Mouse (Mus musculus) frontal cortex, postnatal 36 days (tissue): ENCODE measurements around the gene Cask.

Experiments used
- DNase-seq, 2 experiments: peaks; one replicate each; pipeline ENCODE4 v3.0.0; 2022; ENCODE audit warnings: low spot score in 2 of 2

The Cask gene

DNA sequence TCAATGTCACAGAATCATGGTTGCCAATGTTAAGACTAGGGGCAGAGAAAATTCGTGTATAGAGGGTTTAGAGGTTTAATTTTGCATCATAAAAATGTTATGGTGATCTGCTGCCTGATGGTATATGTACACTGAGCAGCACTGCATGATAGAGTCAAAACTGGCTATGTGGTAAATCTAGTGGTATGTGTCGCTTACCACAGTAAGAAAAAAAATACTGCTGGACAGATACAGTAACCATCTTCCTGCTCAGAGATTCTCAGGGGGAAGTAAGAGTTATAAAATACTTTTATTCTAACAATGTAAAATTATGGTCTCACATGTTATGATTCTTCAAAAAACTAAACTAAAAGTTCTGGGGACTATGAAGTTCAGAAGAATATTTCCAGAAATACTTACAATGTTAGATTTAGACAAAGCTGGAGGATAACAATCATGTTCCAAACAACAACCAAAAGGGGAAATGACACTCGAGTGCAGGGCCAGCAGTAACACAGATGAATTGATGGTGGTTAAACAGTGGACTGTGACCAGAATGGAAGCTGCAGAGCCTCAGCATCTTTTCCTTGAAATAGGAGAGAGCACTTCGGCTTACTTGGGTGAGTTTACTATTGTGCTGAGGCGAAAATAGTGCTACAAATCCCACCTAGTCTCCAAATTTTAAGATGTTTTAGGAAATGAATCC, 219.4 kb downstream of the Cask start, which contains the start of gene Gpr34:
Gene Gpr34 (plus strand): TSS at position 491 of the 685 bp plus-strand sequence.
- no peak for DNase-seq

DNA sequence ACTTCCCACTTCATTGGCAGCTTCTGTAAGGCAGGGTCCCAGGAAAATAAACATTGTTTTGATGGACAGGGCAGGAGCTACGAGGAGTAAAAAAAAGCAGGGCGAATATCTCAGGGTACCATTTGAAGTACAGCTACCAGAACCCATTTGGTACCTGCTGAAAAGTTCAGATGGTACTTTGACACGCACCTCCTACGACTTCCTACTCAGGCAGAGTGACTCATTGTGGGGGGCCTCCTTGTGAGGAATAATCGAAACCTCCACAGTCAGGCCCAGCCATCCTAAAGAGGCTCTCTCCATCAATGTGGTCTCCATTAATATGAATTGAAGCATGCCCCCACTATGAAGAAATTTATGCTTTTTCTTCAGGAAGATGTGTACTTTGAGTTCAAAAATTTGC, 228.5 kb downstream of the Cask start:
- no peak for DNase-seq

DNA sequence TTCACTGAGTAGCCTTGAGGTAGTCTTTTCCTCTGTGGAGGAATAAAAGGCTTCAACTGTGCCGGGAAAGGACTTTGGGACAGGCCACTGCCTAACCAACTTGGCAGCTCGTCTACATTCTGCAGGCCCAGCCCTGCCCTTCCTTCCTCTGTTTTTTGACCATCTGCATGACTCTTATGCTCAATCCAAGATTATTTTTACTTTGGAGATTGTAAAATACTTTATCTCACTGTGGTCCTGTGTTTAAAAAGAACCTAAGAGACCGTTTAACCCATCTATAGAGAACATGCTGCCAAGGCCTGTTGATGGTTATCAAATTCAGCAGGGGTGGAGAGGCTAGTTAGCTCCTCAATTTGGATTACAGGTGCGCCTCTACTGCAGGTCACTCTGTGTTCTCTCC, 229.7 kb downstream of the Cask start:
- no peak for DNase-seq

DNA sequence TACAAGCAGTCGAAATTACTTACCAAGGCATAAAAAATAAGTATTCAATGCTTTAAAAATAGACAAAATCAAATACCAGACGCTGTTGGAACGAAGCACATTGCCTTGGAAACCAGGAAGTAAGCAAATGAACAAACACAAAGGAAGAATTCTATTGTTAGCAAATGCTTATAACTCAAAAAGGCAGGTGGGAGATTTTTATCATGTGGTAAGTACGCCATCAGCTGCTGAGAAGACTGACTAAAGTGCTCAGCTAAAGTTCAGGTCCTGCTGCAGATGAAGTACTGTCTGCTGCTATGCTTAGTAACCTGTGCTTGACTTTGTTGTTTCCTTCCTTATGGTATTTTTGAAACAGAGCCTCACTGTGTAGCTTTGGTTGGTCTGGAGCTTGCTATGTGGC, 232.7 kb downstream of the Cask start:
- no peak for DNase-seq

DNA sequence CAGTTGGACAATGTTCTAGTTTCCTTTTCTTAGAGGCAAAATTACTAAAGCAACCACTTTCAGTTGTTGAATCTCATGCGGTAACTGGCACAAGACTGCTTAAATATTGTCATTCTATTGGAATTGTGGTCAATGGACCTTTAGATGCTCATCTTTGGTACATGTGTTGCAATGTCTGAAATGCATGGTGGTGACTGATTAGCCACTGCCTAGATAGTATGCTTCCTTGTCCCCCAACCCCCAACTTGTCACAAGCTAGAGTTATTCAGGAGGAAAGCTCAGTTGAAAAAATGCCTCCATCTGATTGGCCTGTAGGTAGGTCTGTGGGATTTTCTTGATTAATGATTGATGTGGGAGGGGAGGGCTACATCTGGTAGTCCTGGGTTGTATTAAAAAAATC, 233.9 kb downstream of the Cask start:
- DNase-seq: no peak

DNA sequence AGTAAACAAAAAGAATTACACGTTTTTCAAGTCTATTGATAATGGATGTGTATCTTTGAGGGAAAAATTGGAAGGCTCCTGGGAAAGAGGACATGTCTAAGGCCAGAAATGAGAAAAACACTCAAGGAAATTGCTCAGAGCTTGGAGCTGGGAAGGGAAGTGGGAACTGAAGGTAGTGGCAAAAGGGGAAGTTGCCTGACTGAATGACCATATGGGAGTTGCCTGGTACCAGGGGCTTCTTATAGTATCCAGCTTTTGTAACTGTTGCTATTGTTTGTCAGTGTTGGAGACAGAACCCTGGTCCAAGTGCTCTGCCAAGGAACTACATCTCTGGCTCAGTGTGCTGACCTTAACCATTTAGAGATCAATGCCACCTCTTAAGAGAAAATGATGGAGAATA, 234.4 kb downstream of the Cask start:
- no peak for DNase-seq

DNA sequence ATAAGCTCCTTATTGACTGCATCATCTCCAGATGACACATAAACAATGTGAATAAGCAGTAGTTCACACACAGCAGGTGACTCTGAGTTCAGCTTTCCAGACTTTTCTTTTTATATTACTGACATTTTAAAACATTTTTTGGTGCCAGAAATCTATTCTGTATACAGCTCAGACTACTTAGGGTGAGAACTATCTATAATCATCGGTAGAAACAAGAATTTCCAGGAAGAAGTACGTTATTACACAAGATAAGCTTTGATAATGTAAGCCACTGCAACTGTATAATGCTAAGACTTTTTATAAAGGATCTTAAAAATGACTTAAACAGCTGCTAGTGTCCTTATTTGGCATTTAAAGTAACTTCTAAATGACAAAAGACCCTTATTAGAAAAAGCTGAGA, 239.1 kb downstream of the Cask start:
- DNase-seq: no peak

DNA sequence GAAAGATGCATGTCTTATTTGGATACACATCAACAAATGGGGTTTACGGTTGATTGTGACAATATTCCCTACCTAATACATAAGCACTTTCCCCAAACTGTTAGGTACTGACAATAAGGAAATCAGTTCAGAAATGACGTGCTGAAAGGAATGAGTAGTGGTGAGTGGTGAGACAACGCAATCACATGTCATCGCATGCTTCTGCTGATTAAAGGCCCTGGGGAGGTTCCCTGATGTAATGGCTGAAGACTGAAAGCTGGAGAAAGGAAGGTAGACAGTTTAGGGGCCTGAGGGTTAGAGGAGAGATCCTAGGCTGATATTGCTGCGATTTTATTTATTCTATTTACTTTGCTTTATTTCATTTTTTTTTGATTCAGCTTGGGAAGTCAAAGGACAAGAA, 240.1 kb downstream of the Cask start:
- DNase-seq: no peak

DNA sequence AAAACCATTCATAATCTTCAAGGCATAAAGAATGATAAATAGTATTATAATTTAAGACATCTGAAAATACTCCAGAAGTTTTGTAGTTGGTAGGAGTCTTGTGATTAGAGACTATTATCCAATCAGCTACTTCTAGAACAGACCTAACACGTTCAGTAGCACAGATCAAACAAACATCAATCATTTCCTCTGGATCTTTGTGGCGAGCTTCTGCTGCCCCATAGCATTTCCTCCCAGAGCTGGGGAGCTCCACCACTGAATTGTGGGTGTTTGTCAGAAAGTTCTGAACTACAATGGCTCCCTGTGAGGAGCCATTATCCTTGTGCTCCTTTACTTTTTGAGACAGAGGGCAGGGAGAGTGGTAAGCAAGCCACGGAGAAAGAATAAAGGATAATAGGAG, 243.4 kb downstream of the Cask start:
- DNase-seq: no peak

DNA sequence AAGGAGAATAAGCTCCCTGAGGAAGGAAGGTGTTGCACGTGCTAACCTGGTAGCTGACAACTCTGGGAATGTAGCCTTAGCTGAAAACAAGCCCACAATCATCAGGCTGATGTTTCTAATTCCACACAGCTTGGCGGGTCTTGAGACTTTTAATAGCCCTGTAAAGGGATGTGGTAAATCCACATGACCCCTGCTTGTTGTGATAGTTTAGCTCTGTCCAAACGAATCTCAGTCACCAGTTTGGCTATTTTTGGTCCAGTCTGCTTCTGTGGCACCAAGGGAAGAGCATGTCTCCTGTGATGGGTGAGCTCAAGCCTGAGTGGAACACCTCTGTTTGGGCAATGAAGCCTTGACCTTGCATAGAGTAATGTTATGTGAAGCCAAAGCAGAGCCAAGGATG, 244.4 kb downstream of the Cask start:
- DNase-seq: no peak

DNA sequence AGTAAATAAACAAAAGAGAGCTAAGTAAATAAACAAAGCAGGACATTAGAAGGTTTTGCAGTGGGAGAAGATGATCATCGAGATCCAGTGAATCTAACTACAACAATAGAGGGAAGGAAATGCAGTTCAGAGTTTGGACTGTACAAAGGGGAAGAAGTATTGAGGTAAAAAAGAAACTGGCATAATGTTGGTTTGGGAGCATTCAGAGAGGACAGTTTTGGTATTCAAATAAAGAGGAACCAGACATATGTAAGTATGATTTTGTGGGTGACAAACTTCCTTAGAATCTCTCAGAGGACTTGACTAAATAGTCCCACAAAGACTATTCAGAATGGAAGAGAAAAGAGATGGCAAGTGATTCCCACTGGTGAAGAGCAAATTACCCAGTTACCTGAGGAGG, 251.2 kb downstream of the Cask start:
- no peak for DNase-seq

DNA sequence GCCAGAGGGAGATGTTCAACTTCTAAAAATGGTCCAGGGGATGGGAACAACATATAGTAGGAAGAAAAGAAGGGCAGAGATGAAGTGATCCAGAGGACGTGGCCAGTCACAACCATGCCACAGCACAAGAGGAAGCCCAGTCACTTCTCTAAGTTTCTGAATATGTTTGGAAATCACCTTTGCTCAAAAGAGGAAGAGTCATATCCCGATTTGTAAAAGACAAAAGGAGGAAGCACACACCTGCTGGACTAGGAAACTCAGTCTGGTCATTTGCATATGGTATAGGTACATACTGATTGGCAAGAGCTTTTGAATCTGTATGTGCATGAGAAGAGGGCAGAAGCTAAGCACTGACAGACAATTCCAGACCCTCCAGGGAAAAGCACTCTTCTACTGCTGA, 251.8 kb downstream of the Cask start:
- no peak for DNase-seq

DNA sequence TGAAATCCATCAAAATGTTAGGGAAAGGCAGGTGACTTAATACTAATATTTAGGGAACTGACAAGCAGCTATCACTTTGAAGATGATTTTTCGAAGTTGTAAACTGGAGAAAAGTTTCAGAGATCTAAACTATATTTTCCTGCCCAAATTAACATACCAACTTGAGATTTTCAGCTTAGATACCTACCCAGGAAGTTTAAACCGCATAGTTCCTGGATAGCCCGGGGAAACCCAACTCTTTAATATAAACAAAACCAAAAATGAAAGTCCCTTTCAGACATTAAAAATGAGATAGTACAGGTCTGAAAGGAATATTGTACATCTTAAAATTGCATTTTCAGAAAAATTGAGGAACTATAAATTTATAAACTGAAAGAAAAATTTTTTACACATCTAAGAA, 273.5 kb downstream of the Cask start:
- no peak for DNase-seq

DNA sequence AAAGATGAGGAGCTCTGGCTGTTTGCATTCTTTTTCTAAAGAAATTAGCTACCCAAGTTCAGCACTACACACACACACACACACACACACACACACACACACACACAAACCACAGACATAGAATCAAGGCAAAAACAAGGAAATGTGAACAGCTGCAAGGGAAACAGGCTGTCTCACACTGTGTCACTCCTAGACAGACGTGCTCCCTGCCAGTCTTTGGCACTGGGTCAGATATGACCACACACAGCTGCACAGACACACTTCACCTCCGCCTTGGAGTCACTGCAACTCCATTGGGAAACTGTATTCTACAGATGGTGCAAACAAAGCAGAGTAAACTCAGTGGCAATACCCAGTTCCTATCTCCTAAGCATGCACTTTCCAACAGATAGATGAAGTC, 274.6 kb downstream of the Cask start:
- DNase-seq: peak; percentile 21 to 38

DNA sequence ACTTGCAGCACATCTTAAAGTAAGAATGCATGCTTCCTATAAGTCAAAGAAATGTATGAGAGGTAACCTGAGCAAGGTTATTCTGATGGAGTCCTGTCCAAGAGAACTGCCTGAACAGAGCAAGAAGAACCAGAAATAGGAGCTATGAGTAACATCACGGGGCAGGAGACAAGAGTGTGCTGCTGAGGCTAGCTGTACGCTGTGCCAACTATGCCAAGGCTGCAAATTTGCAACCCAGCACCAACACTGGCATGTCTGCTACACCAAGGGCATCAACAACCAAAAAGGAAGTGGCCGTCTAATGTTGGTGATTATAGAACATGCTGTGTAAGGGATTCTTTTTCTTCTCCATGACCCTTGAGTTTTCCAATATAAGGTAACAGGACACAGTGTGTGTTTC, 276.3 kb downstream of the Cask start:
- DNase-seq: no peak

DNA sequence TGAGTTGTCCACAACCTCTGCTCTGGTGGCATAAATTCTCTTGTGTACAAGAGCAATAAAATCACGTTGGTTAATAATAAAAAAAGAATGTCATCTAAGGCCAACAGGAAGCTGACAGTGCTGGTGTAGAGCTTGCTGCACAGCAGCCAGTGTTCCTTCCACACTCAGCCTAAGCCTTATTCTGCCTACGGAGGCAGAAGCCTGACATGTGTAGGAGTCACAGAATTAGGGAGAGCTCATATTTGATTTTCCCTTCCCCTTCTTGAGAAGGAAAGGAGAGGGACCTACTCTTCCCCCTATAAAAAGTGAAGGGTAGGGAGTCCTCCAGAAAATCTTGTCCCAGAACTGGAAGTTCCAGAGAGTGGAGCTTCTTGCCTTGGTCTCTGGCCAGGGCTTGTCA, 276.9 kb downstream of the Cask start:
- no peak for DNase-seq

DNA sequence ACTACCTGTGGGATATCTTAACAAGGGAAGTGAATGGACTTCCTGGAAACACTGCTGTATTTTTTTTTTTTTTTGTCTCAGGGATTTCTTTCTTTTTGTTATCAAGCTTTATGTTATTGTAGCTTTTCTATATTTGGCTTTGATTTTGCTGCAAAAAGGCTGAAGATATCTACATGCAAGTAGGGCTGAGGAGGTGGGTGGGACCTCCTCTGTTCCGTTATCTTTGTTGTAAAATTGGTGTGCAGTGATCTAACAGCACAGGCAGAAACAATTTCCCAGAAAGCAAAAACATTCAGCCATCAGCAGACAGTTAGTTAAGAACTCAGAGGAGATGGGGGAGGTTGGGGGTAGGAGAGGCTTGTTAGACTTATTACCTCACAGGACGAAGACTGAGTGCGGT, 296.7 kb downstream of the Cask start:
- DNase-seq: no peak

DNA sequence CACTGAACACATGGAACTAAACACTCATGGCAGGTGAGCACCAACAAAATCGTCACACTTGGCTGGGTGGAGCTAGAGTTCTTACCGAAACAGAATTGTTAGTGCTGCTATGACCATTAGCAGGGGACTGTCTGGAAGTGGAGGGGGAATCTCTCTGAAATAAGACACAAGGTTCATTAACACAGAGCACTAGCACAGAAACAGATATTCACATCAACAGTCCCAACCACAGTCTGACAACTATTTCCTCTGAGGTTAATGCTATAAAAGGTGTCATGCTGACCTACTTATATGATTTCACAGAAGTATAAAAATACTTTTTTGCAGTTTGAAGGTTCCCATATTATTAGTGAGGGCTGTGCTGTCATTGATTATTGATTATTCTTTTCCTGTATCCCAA, 298.9 kb downstream of the Cask start:
- no peak for DNase-seq

DNA sequence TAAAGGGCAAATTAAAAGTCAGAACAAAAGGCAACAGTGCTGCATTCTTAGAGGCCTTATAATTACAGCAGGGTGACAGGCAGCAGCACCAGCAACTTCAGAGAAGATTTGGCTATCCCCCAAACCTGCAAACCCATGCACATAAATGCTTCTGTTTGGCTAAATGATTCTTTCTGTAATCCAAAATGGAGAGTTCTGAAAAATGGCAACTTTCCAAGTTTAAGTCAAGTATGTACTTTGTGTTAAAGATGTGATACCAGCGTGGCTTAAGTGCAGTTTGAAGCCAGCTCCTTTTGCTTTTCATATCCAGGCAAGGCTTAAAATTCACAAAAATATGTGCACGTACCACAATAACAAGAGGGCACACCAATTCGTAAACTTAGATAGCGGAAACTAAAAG, 299.6 kb downstream of the Cask start:
- no peak for DNase-seq

DNA sequence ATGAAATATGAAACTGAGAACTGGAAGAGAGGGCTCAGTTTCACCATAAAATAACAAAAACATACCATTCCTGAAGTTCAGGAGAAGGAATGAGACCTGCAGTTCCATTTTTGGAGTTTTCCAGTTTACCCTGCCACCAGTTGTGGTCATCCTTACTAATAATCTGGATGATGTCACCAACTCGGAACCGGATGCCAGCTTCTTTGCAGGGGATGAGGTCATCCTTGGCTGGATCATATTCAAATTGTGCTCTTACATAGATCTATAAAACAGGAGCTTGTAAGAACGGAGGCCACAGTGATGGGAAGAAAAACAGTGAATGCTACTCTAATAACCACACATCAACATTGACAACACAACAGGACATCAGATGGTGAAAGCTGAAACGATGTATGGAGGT, 302.1 kb downstream of the Cask start:
- DNase-seq: no peak

DNA sequence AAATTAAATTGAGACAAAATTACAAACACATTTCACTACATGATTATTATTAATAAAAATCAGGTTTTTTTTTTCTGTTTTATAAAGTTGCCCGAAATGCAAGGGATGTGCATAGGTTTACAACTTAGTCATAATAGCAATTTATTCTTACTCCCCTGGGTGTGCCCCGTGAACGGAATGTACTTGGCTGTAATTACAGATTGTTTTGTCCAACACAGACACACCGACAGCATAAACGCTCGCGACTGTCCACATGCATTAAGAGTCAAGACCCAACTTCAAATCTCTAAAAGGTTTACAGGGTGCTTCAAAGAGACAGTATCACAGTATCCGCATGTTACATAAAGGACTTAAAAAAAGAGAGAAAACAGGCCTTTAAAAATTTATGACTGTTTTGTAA, 329.9 kb downstream of the Cask start:
- no peak for DNase-seq

DNA sequence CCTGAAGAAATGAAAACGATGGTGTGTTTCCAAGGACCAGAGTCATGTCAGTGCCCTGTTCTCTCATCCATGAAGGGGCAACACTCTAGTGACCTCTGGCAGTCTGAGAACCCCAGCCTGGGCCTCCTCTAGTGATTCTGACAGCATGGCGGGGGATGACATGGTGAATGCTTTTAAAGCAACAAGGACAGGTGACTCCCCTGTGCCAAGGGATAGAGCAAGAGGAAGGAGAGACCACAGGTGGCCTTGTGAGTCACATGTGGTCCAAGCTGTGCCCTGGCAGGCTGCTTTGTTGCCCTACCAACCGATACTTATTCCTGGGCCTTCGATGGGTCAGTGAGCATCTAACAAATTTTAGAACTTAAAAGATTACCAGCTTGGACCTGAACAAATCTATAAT, 330.6 kb downstream of the Cask start:
- DNase-seq: no peak

DNA sequence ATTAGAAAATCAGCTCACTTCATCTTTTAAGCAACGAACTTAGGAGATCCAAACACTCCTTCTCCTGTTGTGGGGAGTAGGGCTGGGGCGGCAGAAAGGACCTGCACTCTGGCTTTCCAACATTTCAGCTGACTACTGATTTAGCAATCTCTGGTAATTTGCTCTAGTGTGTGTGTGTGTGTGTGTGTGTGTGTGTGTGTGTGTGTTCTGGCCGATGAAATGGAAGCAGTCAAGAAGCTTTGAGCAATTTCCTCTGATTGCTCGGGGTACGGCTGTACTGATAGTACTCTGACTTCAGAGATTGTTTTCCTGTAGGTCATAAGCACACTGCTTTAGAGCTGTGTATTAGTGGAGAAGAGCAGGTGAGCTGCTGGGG, 331.8 kb downstream of the Cask start:
- no peak for DNase-seq

DNA sequence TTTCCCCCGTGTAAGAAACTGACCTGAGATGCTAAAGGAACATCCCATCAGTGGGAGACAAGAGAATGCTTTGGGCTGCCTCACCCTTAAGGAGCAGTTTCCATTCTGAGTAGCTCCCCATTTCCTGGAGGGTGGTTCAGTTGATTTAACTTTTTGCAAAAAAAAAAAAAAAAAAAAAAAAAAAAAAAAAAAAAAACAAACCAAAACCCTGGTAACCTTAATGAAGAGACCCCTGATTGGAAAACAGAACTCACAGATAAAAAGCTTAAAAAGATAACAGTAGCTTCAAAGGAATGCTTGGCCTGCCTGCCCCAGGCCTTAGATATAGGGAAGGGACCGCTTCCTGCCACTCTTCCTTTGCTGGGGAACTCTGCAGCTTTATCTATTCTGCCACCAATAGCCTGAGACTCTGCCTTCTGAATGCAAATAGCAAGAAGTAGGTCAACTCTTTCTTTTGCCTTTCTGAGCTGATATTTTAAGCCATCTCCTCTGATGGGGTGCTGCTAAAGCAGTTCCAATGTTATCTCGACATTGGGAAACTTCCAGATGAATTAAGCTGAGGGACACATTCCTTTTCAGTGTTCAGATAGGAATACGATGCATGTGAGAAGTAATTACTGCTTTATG, 332.3 kb downstream of the Cask start:
- DNase-seq: no peak
